10 mouse cellular contexts compared by ENCODE assay signal in genomic region chr15:97001416-97001815, GRCm38 (mm10). TPM values are rescaled to one million over a fixed set of nuclear protein-coding genes. Genes with fewer than 3 reads are reported as not detected.
A peak's percentile ranks its signal among the peaks of the same experiment; 100 is the strongest.
DNase-seq lines count a peak whose midpoint lies in the region; ATAC-seq and TF ChIP-seq lines count a peak whose summit lies in the region.
"Had no signal": no experiment of that assay in that cellular context is flagged by ENCODE, and none has a peak within 500 bp of the region (broad histone marks: within the 10 kb centered on the region; RNA-seq: fewer than 3 reads in every experiment).

No protein-coding gene starts in this region.

- H3K9ac ChIP-seq in lung, embryonic 14.5 days = no peak overlapping the region

- no peak for TF ChIP-seq CTCF in lung, embryonic 14.5 days (IDR thresholded peaks at IDR 0.05; ENCODE audit: low read depth)

- H3K27ac ChIP-seq in lung, embryonic 14.5 days (ENCODE audit: low read depth) = peak overlapping the region; percentile 94

- DNase-seq in gastrocnemius, postnatal 10 days = peak; percentile 17
- DNase-seq in gastrocnemius, adult 8-10 months (ENCODE audit: low spot score in 2 of 2) = no peak
- DNase-seq in lung, embryonic 14.5 days = peak; percentile 54
- DNase-seq in lung, postnatal 25 days (ENCODE audit: low spot score) = no peak
- DNase-seq in heart, postnatal 4 days = peak; percentile 24
- peak; percentile 47 for DNase-seq in mesoderm, embryonic 11.5 days (ENCODE audit: low read depth, low spot score)
- no peak for DNase-seq in natural killer cell, adult 2 months (ENCODE audit: low spot score in 2 of 2)
- DNase-seq in adrenal gland, adult 18-20 months (ENCODE audit: low spot score in 2 of 2) = no peak
- DNase-seq: B cell, adult 2 months had no signal

- peaks cover 14% of the 10 kb centered on the region for H3K36me3 ChIP-seq in lung, embryonic 14.5 days (ENCODE audit: insufficient read depth)

- peaks cover 43% of the 10 kb centered on the region for H3K4me1 ChIP-seq in lung, embryonic 14.5 days (ENCODE audit: insufficient read depth)

- no peak for ATAC-seq in lung, embryonic 14.5 days (ENCODE audit: insufficient read depth)

- no peaks in the 10 kb centered on the region for H3K27me3 ChIP-seq in lung, embryonic 14.5 days (ENCODE audit: insufficient read depth, low read length)

- H3K4me3 ChIP-seq in lung, embryonic 14.5 days (ENCODE audit: low read depth, low read length) = no peak overlapping the region
- H3K4me3 ChIP-seq: myocyte had no signal

- H3K9me3 ChIP-seq in lung, embryonic 14.5 days (ENCODE audit: low read depth, low read length) = no peaks in the 10 kb centered on the region

- 28% methylated on average over 12 of the region's 12 CpGs for WGBS in lung, embryonic 14.5 days

- H3K4me2 ChIP-seq in lung, embryonic 14.5 days = peak overlapping the region; percentile 29

RNA-seq across cellular contexts. Expression of gene Slc38a4, which starts 54.3 kb away (rescaled TPM):
- total RNA-seq in gastrocnemius, postnatal 10 days (2021) = 100 to 1,000 TPM; 155 to 167 TPM
- 100 to 1,000 TPM; 122 to 173 (median 146) TPM for total RNA-seq in gastrocnemius, adult 8-10 months (2022)
- polyA plus RNA-seq in lung, embryonic 14.5 days (2014; fragmentation: Nextera tagmentation; extraction: Ambion mirVana) = 92.3 and 93.8 TPM in 2 replicates
- total RNA-seq in heart, postnatal 4 days (2021) = 10 to 100 TPM; 76.1 to 79.8 TPM
- total RNA-seq in adrenal gland, adult 18-20 months (2021) = 1 to 10 TPM; 2.5 to 3.9 TPM

Comparison
In these comparisons a context has a peak if more than half of its experiments do, and no peak if none do; other contexts are left out.
1. DNase-seq: peak in gastrocnemius, postnatal 10 days (single experiment), lung, embryonic 14.5 days (single experiment), heart, postnatal 4 days (single experiment) and mesoderm, embryonic 11.5 days (single experiment); none in gastrocnemius, adult 8-10 months (0 of 2), lung, postnatal 25 days (single experiment), natural killer cell, adult 2 months (0 of 2) and adrenal gland, adult 18-20 months (0 of 2).
2. RNA of gene Slc38a4, which starts 54.3 kb away (total RNA-seq): 155 to 167 TPM in gastrocnemius, postnatal 10 days, 122 to 173 TPM in gastrocnemius, adult 8-10 months and 76.1 to 79.8 TPM in heart, postnatal 4 days; 2.5 to 3.9 TPM in adrenal gland, adult 18-20 months; every median in the first group is over 10 times any median in the second.